Mouse (Mus musculus) G1E (cell line): ENCODE measurements at regions not wholly inside any gene's neighbourhood (a gene's known extent, or its start where the extent isn't known, plus 50 kb on each side); places are given as distances from the start of the nearest gene placed in this dataset.

ENCODE experiments used
- ATAC-seq: 2 replicates; pipeline ENCODE4 v1.8.0; 2016; ENCODE audit warnings: mild to moderate bottlenecking; ENCODE audit not compliant: insufficient number of reproducible peaks, poor library complexity, low FRiP score, severe bottlenecking; ENCODE audit errors: extremely low read depth
- DNase-seq: peaks from one replicate; pipeline ENCODE4 v3.0.0; 2012; ENCODE audit warnings: low spot score
- H3K27me3 ChIP-seq: 2 replicates; pipeline ENCODE4 v1.6.1; 2012; ENCODE audit warnings: mild to moderate bottlenecking, low read length, inconsistent platforms; ENCODE audit not compliant: insufficient read depth
- H3K36me3 ChIP-seq: replicated peaks from 2 replicates; pipeline ENCODE3; 2012; ENCODE audit warnings: mild to moderate bottlenecking, inconsistent platforms
- H3K4me1 ChIP-seq: 2 replicates; pipeline ENCODE4 v1.6.1; 2012; ENCODE audit warnings: low read depth, low read length, inconsistent platforms, mixed read lengths; ENCODE audit not compliant: insufficient read depth
- H3K4me3 ChIP-seq: 2 replicates; pipeline ENCODE4 v1.5.1; 2012; ENCODE audit warnings: low read depth, mild to moderate bottlenecking, inconsistent platforms, low read length, moderate library complexity, mixed read lengths
- H3K9me3 ChIP-seq: replicated peaks from 2 replicates; pipeline ENCODE4 v1.6.1; 2012; ENCODE audit warnings: inconsistent platforms
- CTCF ChIP-seq: IDR thresholded peaks from 2 replicates; pipeline ENCODE4 v1.5.1; 2012; ENCODE audit warnings: low read depth, low read length, inconsistent platforms, mixed read lengths
- GATA1 ChIP-seq: IDR thresholded peaks from 2 replicates; pipeline ENCODE4 v1.6.1; 2012; ENCODE audit warnings: borderline replicate concordance, low read length, inconsistent platforms, mixed read lengths
- GATA2 ChIP-seq: IDR thresholded peaks from 2 replicates; pipeline ENCODE4 v1.6.1; 2012; ENCODE audit warnings: low read depth, low read length, inconsistent platforms, borderline replicate concordance
- POLR2AphosphoS5 ChIP-seq: IDR thresholded peaks from 2 replicates; pipeline ENCODE4 v1.6.1; 2012; ENCODE audit warnings: low read depth, low read length, inconsistent platforms; ENCODE audit not compliant: insufficient replicate concordance
- TAL1 ChIP-seq: conservative IDR thresholded peaks from 2 replicates; pipeline ENCODE4 v1.6.1; 2012; ENCODE audit warnings: low read depth, low read length, inconsistent platforms, mixed read lengths

DNA sequence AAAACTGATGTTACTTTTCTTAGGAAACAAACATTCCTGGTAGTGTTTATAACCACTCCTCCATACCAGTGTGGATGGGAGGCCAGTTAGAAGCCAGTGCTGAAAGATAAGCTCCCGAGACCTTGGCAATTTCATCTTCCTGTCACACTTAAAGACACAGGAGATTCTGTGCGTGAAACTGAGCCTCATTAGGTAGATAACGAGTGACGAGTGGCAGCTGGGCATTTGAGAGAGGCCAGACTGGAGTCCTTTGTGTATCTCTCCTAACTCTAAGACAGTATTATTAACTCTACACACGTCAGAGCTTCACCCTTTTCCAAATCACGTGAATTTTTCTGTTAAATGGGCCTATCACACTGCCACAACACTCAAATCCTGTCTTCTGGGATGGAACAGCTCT is 112.1 kb downstream of the 1190002N15Rik start:
- Histone ChIP-seq H3K4me3 (no peak overlapping the region), H3K36me3 (no peaks in the 10 kb centered on the region), H3K9me3 (no peaks in the 10 kb centered on the region; the same call in 1 of the 2 replicates), H3K27me3 (no peaks in the 10 kb centered on the region), H3K4me1 (no peaks in the 10 kb centered on the region)
- ATAC-seq (no peak), DNase-seq (no peak)
- TF ChIP-seq GATA1: no peak
- no peak for TF ChIP-seq POLR2AphosphoS5
- TF ChIP-seq TAL1: no peak
- no peak for TF ChIP-seq CTCF

DNA sequence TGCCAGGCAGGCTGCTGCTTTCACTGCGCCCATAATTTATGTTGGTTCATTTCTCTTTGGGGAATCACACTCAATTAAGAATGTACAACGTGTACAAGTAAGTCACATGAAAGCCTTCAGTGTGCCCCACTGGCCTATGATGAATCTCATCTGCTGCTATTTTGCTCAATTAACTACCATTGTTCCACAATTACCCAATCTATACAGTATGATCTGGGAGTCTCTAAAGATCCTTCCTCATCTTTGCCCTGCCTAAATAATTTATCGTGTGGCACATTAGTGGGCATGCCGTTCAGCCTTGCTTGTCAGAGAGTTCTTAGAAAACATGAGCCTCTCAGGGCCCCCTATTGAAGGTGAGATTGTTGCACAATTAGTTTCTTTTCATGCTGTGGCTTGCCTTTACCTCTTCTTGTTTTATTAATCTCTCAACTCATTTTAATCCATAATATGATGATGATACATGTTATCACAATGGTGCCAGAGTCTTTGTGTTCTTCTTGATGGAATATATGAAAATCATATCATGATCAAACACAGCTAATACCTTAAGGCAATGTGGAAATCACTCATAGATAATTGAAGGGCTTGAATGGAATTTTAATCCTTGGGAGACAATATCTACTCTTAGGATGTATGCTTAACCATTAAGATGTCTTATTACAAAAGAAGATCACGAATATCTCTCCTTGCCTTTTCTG is 113.3 kb downstream of the 1190002N15Rik start:
- Histone ChIP-seq H3K4me3 (no peak overlapping the region), H3K9me3 (no peaks in the 10 kb centered on the region; the same call in 1 of the 2 replicates), H3K27me3 (no peaks in the 10 kb centered on the region), H3K36me3 (no peaks in the 10 kb centered on the region), H3K4me1 (no peaks in the 10 kb centered on the region)
- DNase-seq: no peak
- ATAC-seq: no peak
- TF ChIP-seq POLR2AphosphoS5 (no peak), GATA1 (no peak), GATA2 (no peak), CTCF (no peak), TAL1 (no peak)

DNA sequence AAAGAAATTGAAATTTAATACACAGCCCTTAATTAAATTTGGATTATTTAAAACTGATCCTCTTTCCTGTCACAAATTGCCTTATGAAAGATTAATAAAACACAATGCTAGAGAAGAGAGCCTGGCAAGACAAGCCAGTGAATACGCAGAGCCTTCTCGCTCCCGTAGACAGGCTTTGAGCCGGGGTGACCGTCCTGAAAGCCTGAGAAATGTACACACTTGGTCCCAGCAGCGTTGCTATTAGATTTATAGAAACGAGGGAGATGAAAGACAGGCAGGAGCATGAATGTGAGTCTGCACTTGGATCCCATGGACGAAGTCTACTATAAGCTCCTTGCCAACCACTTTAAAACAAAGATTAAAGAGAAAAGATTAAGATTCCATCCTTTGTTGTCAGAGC is 127.3 kb downstream of the 1190002N15Rik start:
- H3K36me3 ChIP-seq: no peaks in the 10 kb centered on the region
- H3K4me3 ChIP-seq: no peak overlapping the region
- peaks cover 13% of the 10 kb centered on the region for H3K9me3 ChIP-seq
- ATAC-seq: no peak
- no peaks in the 10 kb centered on the region for H3K27me3 ChIP-seq
- no peaks in the 10 kb centered on the region for H3K4me1 ChIP-seq
- no peak for DNase-seq
- TF ChIP-seq GATA1: no peak
- no peak for TF ChIP-seq CTCF
- no peak for TF ChIP-seq POLR2AphosphoS5
- no peak for TF ChIP-seq GATA2

DNA sequence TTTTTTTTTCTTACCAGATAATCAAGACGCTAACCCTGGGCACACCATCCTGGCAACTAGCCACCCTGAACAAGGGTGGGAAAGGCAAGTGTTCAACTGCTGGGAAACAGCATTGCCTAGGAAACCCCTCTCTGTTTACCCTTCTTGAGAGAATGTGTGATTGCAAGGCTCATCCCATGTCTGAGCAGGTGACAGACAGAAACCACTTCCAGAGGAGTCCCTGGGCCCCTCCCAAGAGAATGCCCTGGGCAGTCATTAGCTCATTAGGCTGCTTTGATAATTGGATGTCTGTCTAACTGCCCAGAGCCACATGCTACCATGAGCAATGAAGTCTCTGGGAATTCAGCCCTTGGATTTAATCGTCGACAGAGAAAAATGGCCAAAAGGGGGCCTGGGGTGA is 127.8 kb downstream of the 1190002N15Rik start:
- ATAC-seq (no peak), DNase-seq (no peak)
- H3K4me3 ChIP-seq: no peak overlapping the region
- H3K27me3 ChIP-seq: no peaks in the 10 kb centered on the region
- H3K9me3 ChIP-seq: peaks cover 13% of the 10 kb centered on the region
- H3K4me1 ChIP-seq: no peaks in the 10 kb centered on the region
- no peaks in the 10 kb centered on the region for H3K36me3 ChIP-seq
- TF ChIP-seq GATA1 (no peak), GATA2 (no peak), POLR2AphosphoS5 (no peak), CTCF (no peak), TAL1 (no peak)

DNA sequence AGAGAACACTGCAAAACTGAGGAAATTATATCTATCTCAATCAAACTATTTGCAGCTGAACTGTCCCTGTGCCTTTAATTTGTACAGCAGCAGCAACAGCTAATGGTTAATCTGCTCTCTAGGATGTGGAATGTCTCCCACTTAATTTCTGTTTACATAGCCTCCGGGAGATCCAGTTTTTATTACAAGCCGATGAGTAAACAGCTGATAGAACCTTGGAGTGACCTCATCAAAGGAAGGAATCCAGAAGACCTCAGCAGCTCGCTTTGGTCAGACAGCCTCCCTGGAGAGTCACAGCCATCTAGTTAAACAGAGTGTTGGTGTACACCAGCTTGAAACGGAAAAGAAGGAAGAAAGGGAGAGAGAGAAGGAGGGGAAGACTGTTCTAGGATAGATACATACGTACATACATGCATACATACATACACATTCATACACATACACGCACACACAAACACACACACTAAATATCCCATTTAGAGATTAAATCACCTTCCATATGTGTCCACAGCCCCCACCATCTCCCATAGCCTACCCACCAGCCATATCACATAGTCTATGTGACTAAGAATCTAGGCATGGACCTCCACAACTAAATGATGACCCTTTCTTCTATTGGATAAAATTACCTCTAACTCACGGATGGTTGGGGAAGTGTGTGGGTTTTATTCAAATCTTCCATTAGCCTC is 129.1 kb downstream of the 1190002N15Rik start:
- H3K36me3 ChIP-seq: no peaks in the 10 kb centered on the region
- DNase-seq (no peak), ATAC-seq (no peak)
- no peaks in the 10 kb centered on the region for H3K27me3 ChIP-seq
- no peak overlapping the region for H3K4me3 ChIP-seq
- peaks cover 13% of the 10 kb centered on the region for H3K9me3 ChIP-seq
- H3K4me1 ChIP-seq: no peaks in the 10 kb centered on the region
- TF ChIP-seq GATA2 (no peak), POLR2AphosphoS5 (no peak), GATA1 (no peak), CTCF (no peak), TAL1 (no peak)

DNA sequence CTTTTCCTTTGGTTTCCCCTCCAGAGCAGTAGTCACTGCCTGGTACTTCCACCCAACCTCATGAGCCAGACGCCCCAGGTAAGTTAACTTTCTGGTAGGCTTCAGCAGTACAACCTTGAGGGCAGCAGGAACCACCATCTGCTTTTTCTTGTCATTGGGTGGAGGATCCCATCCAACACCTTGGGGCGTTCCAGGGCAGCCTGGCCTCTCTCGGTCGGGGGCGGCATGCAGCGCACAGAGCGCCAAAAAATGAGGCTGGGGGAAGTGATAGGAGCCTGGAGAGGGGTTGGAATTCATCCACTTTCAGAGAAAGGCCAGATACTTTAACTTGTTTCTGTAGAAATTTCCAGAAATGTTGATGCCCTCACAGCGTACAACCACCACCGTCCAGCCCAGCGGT is 130.2 kb downstream of the 1190002N15Rik start:
- Histone ChIP-seq H3K4me1 (no peaks in the 10 kb centered on the region), H3K4me3 (no peak overlapping the region), H3K27me3 (no peaks in the 10 kb centered on the region), H3K36me3 (no peaks in the 10 kb centered on the region), H3K9me3 (peaks cover 13% of the 10 kb centered on the region)
- DNase-seq: no peak
- no peak for TF ChIP-seq GATA2
- TF ChIP-seq POLR2AphosphoS5: no peak
- no peak for TF ChIP-seq GATA1
- TF ChIP-seq TAL1: no peak
- no peak for TF ChIP-seq CTCF
- ATAC-seq: no peak
